In the genomic region with DNA sequence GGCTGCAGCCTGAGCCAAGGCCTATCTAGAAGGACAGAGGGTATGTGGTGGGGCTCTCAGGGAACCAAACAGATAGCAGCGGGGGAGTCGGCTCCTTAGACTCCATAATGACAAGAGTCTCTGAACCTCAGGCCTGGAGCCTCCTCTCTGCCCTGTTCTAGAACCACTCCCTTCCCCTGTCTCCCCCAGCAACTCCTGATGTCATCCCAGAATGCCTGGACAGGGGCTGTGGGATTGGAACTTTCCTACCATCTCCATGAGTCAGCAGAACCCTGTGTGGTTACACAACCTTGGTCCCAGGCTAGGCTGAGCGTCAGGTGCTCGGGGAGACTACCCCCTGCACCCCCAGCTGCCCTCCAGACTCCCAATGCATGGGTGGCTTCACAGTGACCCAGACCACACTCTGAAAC, we compare ENCODE assay signal across 12 mouse cellular contexts. TPM values are rescaled to one million over a fixed set of nuclear protein-coding genes. Genes with fewer than 3 reads are reported as not detected.
DNase-seq lines count a peak whose midpoint lies in the region; ATAC-seq and TF ChIP-seq lines count a peak whose summit lies in the region.
"Had no signal": no experiment of that assay in that cellular context is flagged by ENCODE, and none has a peak within 500 bp of the region (broad histone marks: within the 10 kb centered on the region; RNA-seq: fewer than 3 reads in every experiment).

No protein-coding gene starts in this region.

- no peak overlapping the region for H3ac ChIP-seq in C2C12 (ENCODE audit: control insufficient read depth, insufficient read length, low read depth)

- H3K79me3 ChIP-seq in C2C12 (ENCODE audit: low read depth) = no peaks in the 10 kb centered on the region

- H3K27ac ChIP-seq in heart, embryonic 15.5 days = 0 out of 2 replicates have a peak overlapping the region, but pooled peaks have one; percentile 13
- peak overlapping the region; percentile 18; the same call in 1 of the 2 replicates for H3K27ac ChIP-seq in liver, adult 2 months (replicated peaks; ENCODE audit: insufficient read depth, low read depth, low read length)
- H3K27ac ChIP-seq: hindbrain, embryonic 15.5 days had no signal

- no peak for TF ChIP-seq POLR2A in liver, adult 2 months (IDR thresholded peaks at IDR 0.05; ENCODE audit: extremely low read depth, insufficient read depth, low read length)

- TF ChIP-seq CTCF in C2C12 (IDR thresholded peaks at IDR 0.05; ENCODE audit: control insufficient read depth, insufficient read depth, insufficient read length) = no peak
- TF ChIP-seq CTCF in liver, adult 2 months (IDR thresholded peaks at IDR 0.05; ENCODE audit: low read depth, low read length) = no peak

- no peaks in the 10 kb centered on the region for H3K79me2 ChIP-seq in C2C12 (ENCODE audit: control insufficient read depth, insufficient read depth)
- peaks cover 46% of the 10 kb centered on the region for H3K79me2 ChIP-seq in liver, adult 2 months (ENCODE audit: control insufficient read depth, insufficient read depth, low read length)

- H3K4me2 ChIP-seq in heart, embryonic 15.5 days = no peak overlapping the region
- H3K4me2 ChIP-seq: hindbrain, embryonic 15.5 days had no signal

- no peaks in the 10 kb centered on the region for H3K27me3 ChIP-seq in heart, embryonic 15.5 days
- no peaks in the 10 kb centered on the region for H3K27me3 ChIP-seq in C2C12 (ENCODE audit: control insufficient read depth, insufficient read depth, insufficient read length)
- no peaks in the 10 kb centered on the region for H3K27me3 ChIP-seq in liver, adult 2 months (ENCODE audit: control insufficient read depth, insufficient read depth, low read length)
- H3K27me3 ChIP-seq: hindbrain, embryonic 15.5 days had no signal

- ATAC-seq in heart, embryonic 15.5 days (replicated peaks; ENCODE audit: insufficient number of reproducible peaks, insufficient read depth, low FRiP score, low read depth) = no peak

- DNase-seq in heart, adult 11 months = no peak
- DNase-seq in 3134 (ENCODE audit: extremely low read depth, insufficient read length, low spot score) (peak; percentile 63), MN1 (ENCODE audit: low spot score) (no peak)
- peak; percentile 49 for DNase-seq in liver, adult 2 months (ENCODE audit: extremely low read depth, low read depth, low spot score)
- DNase-seq in gastrocnemius, adult 18-20 months (ENCODE audit: low spot score) = no peak
- no peak for DNase-seq in urinary bladder, postnatal 36 days (ENCODE audit: low spot score in 2 of 2)
- DNase-seq: kidney, adult 2 months; lung, postnatal 4 days had no signal

- no peaks in the 10 kb centered on the region for H3K9me3 ChIP-seq in heart, embryonic 15.5 days (replicated peaks)
- H3K9me3 ChIP-seq: hindbrain, embryonic 15.5 days had no signal

- H3K9ac ChIP-seq in heart, embryonic 15.5 days = no peak overlapping the region
- peak overlapping the region; percentile 0; the same call in 1 of the 2 replicates for H3K9ac ChIP-seq in liver, adult 2 months (ENCODE audit: low read depth, low read length)
- H3K9ac ChIP-seq: hindbrain, embryonic 15.5 days had no signal

- H3K36me3 ChIP-seq in heart, embryonic 15.5 days = no peaks in the 10 kb centered on the region
- no peaks in the 10 kb centered on the region for H3K36me3 ChIP-seq in C2C12 (ENCODE audit: control insufficient read depth, insufficient read depth)
- H3K36me3 ChIP-seq in liver, adult 2 months (ENCODE audit: control insufficient read depth, insufficient read depth, low read length) = no peaks in the 10 kb centered on the region
- H3K36me3 ChIP-seq: hindbrain, embryonic 15.5 days had no signal

- peaks cover 99% of the 10 kb centered on the region for H3K4me1 ChIP-seq in heart, embryonic 15.5 days (replicated peaks)
- H3K4me1 ChIP-seq in liver, adult 2 months (ENCODE audit: control insufficient read depth, insufficient read depth, low read length) = peaks cover 24% of the 10 kb centered on the region

- 78% methylated on average over 4 of the region's 4 CpGs for WGBS in heart, embryonic 15.5 days
- WGBS in liver, adult 2 months = 56% methylated on average over 4 of the region's 4 CpGs

- no peak overlapping the region for H3K4me3 ChIP-seq in heart, embryonic 15.5 days
- no peak overlapping the region for H3K4me3 ChIP-seq in C2C12 (ENCODE audit: insufficient read depth, poor library complexity, severe bottlenecking)
- H3K4me3 ChIP-seq in liver, adult 2 months (ENCODE audit: insufficient read depth, low read depth, low read length) = no peak overlapping the region
- H3K4me3 ChIP-seq: erythroblast, embryonic 14.5 days; hindbrain, embryonic 15.5 days had no signal

TF ChIP-seq in C2C12, 6 proteins besides CTCF, POLR2A, EP300 and RAD21:
- TF ChIP-seq CEBPB (IDR thresholded peaks at IDR 0.05; ENCODE audit: low read depth) (peak; percentile 38), MAX (IDR thresholded peaks at IDR 0.05) (no peak), MYOG (IDR thresholded peaks at IDR 0.05; ENCODE audit: control insufficient read depth, extremely low read depth, insufficient read length) (no peak), MYOD1 (IDR thresholded peaks at IDR 0.05; ENCODE audit: control insufficient read depth, insufficient read length, low read depth) (no peak)

RNA-seq across cellular contexts. Expression of gene Pitpnm2, which starts 60.0 kb away (rescaled TPM):
- polyA plus RNA-seq in heart, embryonic 15.5 days (2015; fragmentation: Nextera tagmentation; extraction: Ambion mirVana) = 4.9 and 7.9 TPM in 2 replicates
- 4.0 TPM for polyA plus RNA-seq in C2C12 (2012; fragmentation: generic; extraction: Trizol)
- total RNA-seq in liver, adult 2 months (2014; rRNA removed) = 10.6 and 13.9 TPM in 2 replicates
- polyA plus RNA-seq in liver, adult 2 months (2012; rRNA removed) = 25.5 and 30.3 TPM in 2 replicates
- total RNA-seq in gastrocnemius, adult 18-20 months (2021) = 10 to 100 TPM; 19.6 to 20.9 TPM

Comparison
In these comparisons a context has a peak if more than half of its experiments do, and no peak if none do; other contexts are left out.
1. DNase-seq: peak in 3134 (single experiment) and liver, adult 2 months (single experiment); none in heart, adult 11 months (single experiment), gastrocnemius, adult 18-20 months (single experiment), urinary bladder, postnatal 36 days (0 of 2) and MN1 (single experiment).